Mouse (Mus musculus): ENCODE measurements at regions not wholly inside any gene's neighbourhood (a gene's known extent, or its start where the extent isn't known, plus 50 kb on each side); places are given as distances from the start of the nearest gene placed in this dataset.

- TF ChIP-seq CTCF (IDR thresholded peaks at IDR 0.05; ENCODE audit: control insufficient read depth, insufficient read depth, insufficient replicate concordance, low read depth, low read length) (no peak), POLR2A (IDR thresholded peaks at IDR 0.05; ENCODE audit: control insufficient read depth, low read depth, low read length) (no peak)
Observed at GRCm38 (mm10) chr1:128738152-128738551, 146.1 kb upstream of the Cxcr4 start.
